ENCODE assay signal across 8 mouse cellular contexts in genomic region chr11:84128943-84129798, GRCm38 (mm10). TPM values are rescaled to one million over a fixed set of nuclear protein-coding genes. Genes with fewer than 3 reads are reported as not detected.
DNase-seq lines count a peak whose midpoint lies in the region; ATAC-seq and TF ChIP-seq lines count a peak whose summit lies in the region.

Gene Tada2a, minus strand, starts transcription at chr11:84129600.
Gene Acaca, plus strand, starts transcription at chr11:84129672.

- H3K9ac ChIP-seq in embryonic facial prominence, embryonic 13.5 days = peak within 1 kb of the TSS; percentile 94
- peak within 1 kb of the TSS; percentile 97 for H3K9ac ChIP-seq in heart, adult 2 months (ENCODE audit: low read depth, low read length)

- TF ChIP-seq EP300 in heart, adult 2 months (IDR thresholded peaks at IDR 0.05; ENCODE audit: insufficient read depth, low read depth, low read length) = no peak

- H3K4me3 ChIP-seq in embryonic facial prominence, embryonic 13.5 days = peak within 1 kb of the TSS; percentile 82
- H3K4me3 ChIP-seq in heart, adult 2 months = peak within 1 kb of the TSS; percentile 77

- no peaks in the 10 kb centered on the region for H3K27me3 ChIP-seq in embryonic facial prominence, embryonic 13.5 days
- no peaks in the 10 kb centered on the region for H3K27me3 ChIP-seq in heart, adult 2 months (ENCODE audit: control insufficient read depth, insufficient read depth, low read length)

- WGBS in embryonic facial prominence, embryonic 13.5 days = under 1% methylated on average over 62 of the region's 83 CpGs
- WGBS in heart, adult 2 months = under 1% methylated on average over 66 of the region's 83 CpGs

- H3K4me2 ChIP-seq in embryonic facial prominence, embryonic 13.5 days = peak within 1 kb of the TSS; percentile 82

- no peaks in the 10 kb centered on the region for H3K9me3 ChIP-seq in embryonic facial prominence, embryonic 13.5 days

- peak; percentile 87 for DNase-seq in A20 (ENCODE audit: low read depth, low spot score)
- peak; percentile 43 to 74 for DNase-seq in adrenal gland, postnatal 4 days (ENCODE audit: low spot score in 2 of 2)
- DNase-seq in heart, adult 2 months = peak; percentile 86 to 92
- DNase-seq in kidney, adult 8-10 months = peak; percentile 60 to 70
- peak; percentile 82 for DNase-seq in liver
- peak; percentile 23 to 50 for DNase-seq in monocyte, adult 2 months (ENCODE audit: low read depth in 1 of 2, low spot score in 2 of 2)
- DNase-seq in spleen, postnatal 14 days (ENCODE audit: low spot score in 2 of 2) = peak; percentile 45 to 73

- no peaks in the 10 kb centered on the region for H3K79me2 ChIP-seq in heart, adult 2 months (replicated peaks; ENCODE audit: control insufficient read depth, insufficient read depth, low read length)

- H3K27ac ChIP-seq in embryonic facial prominence, embryonic 13.5 days = peak within 1 kb of the TSS; percentile 71
- H3K27ac ChIP-seq in heart, adult 2 months = peak within 1 kb of the TSS; percentile 60

- ATAC-seq in embryonic facial prominence, embryonic 13.5 days (ENCODE audit: insufficient number of reproducible peaks, insufficient read depth, low FRiP score, low TSS enrichment, low read depth) = peak; percentile 79

- peaks cover 10% of the 10 kb centered on the region for H3K4me1 ChIP-seq in embryonic facial prominence, embryonic 13.5 days
- peaks cover 2% of the 10 kb centered on the region; the same call in 1 of the 2 replicates for H3K4me1 ChIP-seq in heart, adult 2 months (ENCODE audit: control insufficient read depth, insufficient read depth, low read length)

- intact Hi-C loops in heart, adult 2 months (cut with DNase I) = loop anchor here (2.0 to 5.0 kb wide), 3 partner anchors 50 to 383 kb away; partner anchors contain the start of genes Aatf and Dusp14

- peak; percentile 48 for TF ChIP-seq POLR2A in heart, adult 2 months (IDR thresholded peaks at IDR 0.05; ENCODE audit: insufficient read depth, low read depth, low read length)

- no peak for TF ChIP-seq CTCF in heart, adult 2 months (IDR thresholded peaks at IDR 0.05)

- H3K36me3 ChIP-seq in embryonic facial prominence, embryonic 13.5 days = peaks cover 26% of the 10 kb centered on the region
- no peaks in the 10 kb centered on the region for H3K36me3 ChIP-seq in heart, adult 2 months (ENCODE audit: control insufficient read depth, insufficient read depth, low read length)

RNA-seq across cellular contexts. Expression of gene Tada2a, which starts in this region (rescaled TPM):
- 10 to 100 TPM; 24.3 to 26.1 TPM for total RNA-seq in adrenal gland, postnatal 4 days (2021)
- 42.6 and 45.6 TPM in 2 replicates for polyA plus RNA-seq in embryonic facial prominence, embryonic 13.5 days (2015; fragmentation: Nextera tagmentation; extraction: Ambion mirVana)
- 1 to 10 TPM; 6.2 to 6.4 TPM for total RNA-seq in heart, adult 2 months (2021)
- polyA plus RNA-seq in heart, adult 2 months (2012; rRNA removed) = 4.6 and 8.4 TPM in 2 replicates

RNA-seq across cellular contexts. Expression of gene Acaca, which starts in this region (rescaled TPM):
- 10 to 100 TPM; 59.1 to 63.5 TPM for total RNA-seq in adrenal gland, postnatal 4 days (2021)
- 18.8 and 19.1 TPM in 2 replicates for polyA plus RNA-seq in embryonic facial prominence, embryonic 13.5 days (2015; fragmentation: Nextera tagmentation; extraction: Ambion mirVana)
- 10 to 100 TPM; 19.4 to 20.0 TPM for total RNA-seq in heart, adult 2 months (2021)
- polyA plus RNA-seq in heart, adult 2 months (2012; rRNA removed) = 25.0 and 25.9 TPM in 2 replicates

Comparison
In these comparisons a context has a peak if more than half of its experiments do, and no peak if none do; other contexts are left out.
1. Peak in every context shown above with its lines: DNase-seq, ATAC-seq, H3K4me3 ChIP-seq and H3K27ac ChIP-seq.
2. DNase-seq: peak in every context shown above with its lines; median percentile 89 in heart, adult 2 months; 87 in A20; 82 in liver; 65 in kidney, adult 8-10 months; 59 in spleen, postnatal 14 days; 58 in adrenal gland, postnatal 4 days; 36 in monocyte, adult 2 months.